Comparison of ENCODE assay signal across 8 mouse cellular contexts in genomic region chr1:191125811-191126638, GRCm38 (mm10). TPM values are rescaled to one million over a fixed set of nuclear protein-coding genes. Genes with fewer than 3 reads are reported as not detected.
A peak's percentile ranks its signal among the peaks of the same experiment; 100 is the strongest.
DNase-seq lines count a peak whose midpoint lies in the region; ATAC-seq and TF ChIP-seq lines count a peak whose summit lies in the region.
"Had no signal": no experiment of that assay in that cellular context is flagged by ENCODE, and none has a peak within 500 bp of the region (broad histone marks: within the 10 kb centered on the region; RNA-seq: fewer than 3 reads in every experiment).

No protein-coding gene starts in this region.

- H3K4me1 ChIP-seq in G1E (ENCODE audit: insufficient read depth, low read depth, low read length) = peaks cover 44% of the 10 kb centered on the region
- no peaks in the 10 kb centered on the region for H3K4me1 ChIP-seq in forebrain, embryonic 14.5 days (ENCODE audit: control insufficient read depth, insufficient read depth, low read length)

- TF ChIP-seq POLR2A in brain, embryonic 14.5 days (IDR thresholded peaks at IDR 0.05; ENCODE audit: borderline replicate concordance, extremely low read depth, insufficient read depth, insufficient read length, poor library complexity, severe bottlenecking) = no peak

- no peak overlapping the region for H3K27ac ChIP-seq in forebrain, embryonic 14.5 days (ENCODE audit: low read depth, low read length)

- intact Hi-C loops in heart, postnatal 36 days (cut with DNase I) = loop anchor here (1.0 to 5.0 kb wide), 2 partner anchors 49 to 182 kb away; no protein-coding TSS in a partner anchor
- intact Hi-C loops in left cerebral cortex, postnatal 25 days (cut with DNase I) = loop anchor here (2.0 kb wide), 1 partner anchor 31 kb away; no protein-coding TSS in a partner anchor

- peak overlapping the region; percentile 69; the same call in 1 of the 2 replicates for H3K4me3 ChIP-seq in G1E (ENCODE audit: low read depth, low read length)
- H3K4me3 ChIP-seq in forebrain, embryonic 14.5 days (ENCODE audit: low read depth, low read length) = no peak overlapping the region

- DNase-seq in G1E (ENCODE audit: low spot score) = peak; percentile 58
- DNase-seq in brain, embryonic 14.5 days (ENCODE audit: low read depth) = peak; percentile 52
- DNase-seq in forebrain, embryonic 14.5 days (ENCODE audit: low spot score) = peak; percentile 49
- DNase-seq in heart, postnatal 36 days = peak; percentile 78
- DNase-seq in left cerebral cortex, postnatal 25 days (ENCODE audit: low spot score in 2 of 2) = peak; percentile 30 to 41
- DNase-seq in skeletal muscle tissue, adult 2 months (ENCODE audit: low read depth, low spot score) = peak; percentile 32

- H3K4me2 ChIP-seq in forebrain, embryonic 14.5 days (ENCODE audit: low read length) = peak overlapping the region; percentile 49

- 0 out of 2 replicates have a peak overlapping the region, but pooled peaks have one; percentile 10 for H3K9ac ChIP-seq in forebrain, embryonic 14.5 days (ENCODE audit: low read length)

- H3K9me3 ChIP-seq in G1E (replicated peaks) = peaks cover 11% of the 10 kb centered on the region
- H3K9me3 ChIP-seq in forebrain, embryonic 14.5 days (replicated peaks; ENCODE audit: control insufficient read depth, low read length) = no peaks in the 10 kb centered on the region

- 0 out of 2 replicates have a peak, but pooled peaks have one; percentile 23 for TF ChIP-seq CTCF in G1E (IDR thresholded peaks at IDR 0.05; ENCODE audit: low read depth, low read length)
- peak; percentile 79 for TF ChIP-seq CTCF in brain, embryonic 14.5 days (IDR thresholded peaks at IDR 0.05; ENCODE audit: borderline replicate concordance, extremely low read depth, insufficient read depth, insufficient read length)

- no peaks in the 10 kb centered on the region for H3K27me3 ChIP-seq in G1E (ENCODE audit: insufficient read depth, low read length)
- no peaks in the 10 kb centered on the region for H3K27me3 ChIP-seq in forebrain, embryonic 14.5 days (replicated peaks; ENCODE audit: control insufficient read depth, insufficient read depth, low read length)

- no peaks in the 10 kb centered on the region for H3K36me3 ChIP-seq in G1E (replicated peaks)
- no peaks in the 10 kb centered on the region for H3K36me3 ChIP-seq in forebrain, embryonic 14.5 days (ENCODE audit: control insufficient read depth, insufficient read depth, low read length)

- ATAC-seq in G1E (ENCODE audit: extremely low read depth, insufficient number of reproducible peaks, low FRiP score, poor library complexity, severe bottlenecking) = peak; percentile 89
- peak; percentile 52; the same call in 1 of the 2 replicates for ATAC-seq in forebrain, embryonic 14.5 days
- ATAC-seq in megakaryocyte-erythroid progenitor cell, adult 5-6 weeks (replicated peaks; ENCODE audit: low FRiP score, low TSS enrichment, poor library complexity, severe bottlenecking) = peak; percentile 100

- 19% methylated on average over 37 of the region's 38 CpGs for WGBS in forebrain, embryonic 14.5 days

RNA-seq across cellular contexts. Expression of gene Batf3, which starts 28.4 kb away (rescaled TPM):
- total RNA-seq in G1E (2014; fragmentation: Nextera tagmentation) = not detected in 2 replicates
- total RNA-seq in G1E (2017) = 0.11 TPM in 1 of 2 replicates, not detected in the other
- 0.09 TPM in 1 of 2 replicates, not detected in the other for polyA plus RNA-seq in G1E (2012)
- 1.6 and 2.2 TPM in 2 replicates for polyA plus RNA-seq in brain, embryonic 14.5 days (2012; rRNA removed)
- 1.6 and 1.8 TPM in 2 replicates for polyA plus RNA-seq in forebrain, embryonic 14.5 days (2014; fragmentation: Nextera tagmentation; extraction: Ambion mirVana)
- under 1 TPM; 0.39 to 0.62 TPM for total RNA-seq in heart, postnatal 36 days (2021)
- total RNA-seq in left cerebral cortex, postnatal 25 days (2021) = 1 to 10 TPM; 1.2 to 1.9 TPM
- total RNA-seq in megakaryocyte-erythroid progenitor cell, adult 5-6 weeks (2014; fragmentation: Nextera tagmentation) = not detected in 2 replicates
- total RNA-seq in megakaryocyte-erythroid progenitor cell, adult 5-6 weeks (2017) = 0.34 TPM in 1 of 2 replicates, not detected in the other

RNA-seq across cellular contexts. Expression of gene Fam71a, which starts 38.6 kb away (rescaled TPM):
- total RNA-seq in G1E (2014; fragmentation: Nextera tagmentation) (not detected in 2 replicates), G1E (2017) (0.05 and 0.12 TPM in 2 replicates)
- not detected in 2 replicates for polyA plus RNA-seq in G1E (2012)
- not detected in 2 replicates for polyA plus RNA-seq in brain, embryonic 14.5 days (2012; rRNA removed)
- not detected in 2 replicates for polyA plus RNA-seq in forebrain, embryonic 14.5 days (2014; fragmentation: Nextera tagmentation; extraction: Ambion mirVana)
- not detected for total RNA-seq in heart, postnatal 36 days (2021)
- total RNA-seq in left cerebral cortex, postnatal 25 days (2021) = not detected
- total RNA-seq in megakaryocyte-erythroid progenitor cell, adult 5-6 weeks (2014; fragmentation: Nextera tagmentation) = not detected in 2 replicates
- 0.11 and 0.42 TPM in 2 replicates for total RNA-seq in megakaryocyte-erythroid progenitor cell, adult 5-6 weeks (2017)
- total RNA-seq: left cerebral cortex, postnatal 14 days had no signal
